Comparison of ENCODE assay signal across 8 mouse cellular contexts in genomic region chr3:31902504-31903330, GRCm38 (mm10). TPM values are rescaled to one million over a fixed set of nuclear protein-coding genes. Genes with fewer than 3 reads are reported as not detected.
DNase-seq lines count a peak whose midpoint lies in the region; ATAC-seq and TF ChIP-seq lines count a peak whose summit lies in the region.

Gene Kcnmb2 (plus strand): TSS chr3:31902507.

- H3K4me3 ChIP-seq in heart, embryonic 10.5 days: peak within 1 kb of the TSS; percentile 48
- no peak within 1 kb of the TSS for H3K4me3 ChIP-seq in heart, adult 2 months
- H3K4me3 ChIP-seq in E14TG2a.4 (replicated peaks; ENCODE audit: low read length): peak within 1 kb of the TSS; percentile 17; the same call in 1 of the 2 replicates
- H3K4me3 ChIP-seq in hindbrain, postnatal 0 days (ENCODE audit: low read length): peak within 1 kb of the TSS; percentile 49
- H3K4me3 ChIP-seq in midbrain, embryonic 11.5 days (ENCODE audit: low read depth, low read length): peak within 1 kb of the TSS; percentile 31

- no peak for TF ChIP-seq POLR2A in heart, adult 2 months (IDR thresholded peaks at IDR 0.05; ENCODE audit: insufficient read depth, low read depth, low read length)

- peak; percentile 86 for ATAC-seq in hindbrain, postnatal 0 days
- ATAC-seq in midbrain, embryonic 11.5 days (ENCODE audit: low FRiP score): peak; percentile 61
- ATAC-seq in megakaryocyte, adult 5-6 weeks (ENCODE audit: poor library complexity, severe bottlenecking): no peak

- TF ChIP-seq EP300 in heart, adult 2 months (IDR thresholded peaks at IDR 0.05; ENCODE audit: insufficient read depth, low read depth, low read length): no peak

- no peaks in the 10 kb centered on the region for H3K36me3 ChIP-seq in heart, embryonic 10.5 days
- H3K36me3 ChIP-seq in heart, adult 2 months (ENCODE audit: control insufficient read depth, insufficient read depth, low read length): no peaks in the 10 kb centered on the region
- H3K36me3 ChIP-seq in E14TG2a.4 (ENCODE audit: insufficient read depth, low read length): no peaks in the 10 kb centered on the region
- H3K36me3 ChIP-seq in hindbrain, postnatal 0 days (ENCODE audit: insufficient read depth, low read length): no peaks in the 10 kb centered on the region
- no peaks in the 10 kb centered on the region for H3K36me3 ChIP-seq in midbrain, embryonic 11.5 days (ENCODE audit: control insufficient read depth, insufficient read depth, low read length)

- H3K79me2 ChIP-seq in heart, adult 2 months (replicated peaks; ENCODE audit: control insufficient read depth, insufficient read depth, low read length): no peaks in the 10 kb centered on the region

- peaks cover 4% of the 10 kb centered on the region; the same call in 1 of the 2 replicates for H3K27me3 ChIP-seq in heart, embryonic 10.5 days (ENCODE audit: insufficient read depth, poor library complexity, severe bottlenecking)
- H3K27me3 ChIP-seq in heart, adult 2 months (ENCODE audit: control insufficient read depth, insufficient read depth, low read length): 0 out of 2 replicates have a peak, but pooled peaks cover 2% of the 10 kb centered on the region
- peaks cover 22% of the 10 kb centered on the region for H3K27me3 ChIP-seq in E14TG2a.4 (ENCODE audit: insufficient read depth, low read length)
- H3K27me3 ChIP-seq in hindbrain, postnatal 0 days (ENCODE audit: insufficient read depth, low read length): no peaks in the 10 kb centered on the region
- peaks cover 5% of the 10 kb centered on the region; the same call in 1 of the 2 replicates for H3K27me3 ChIP-seq in midbrain, embryonic 11.5 days (ENCODE audit: control insufficient read depth, insufficient read depth, low read length)

- peak within 1 kb of the TSS; percentile 81 for H3K4me2 ChIP-seq in hindbrain, postnatal 0 days (ENCODE audit: low read depth, low read length)
- H3K4me2 ChIP-seq in midbrain, embryonic 11.5 days: peak within 1 kb of the TSS; percentile 66

- H3K9me3 ChIP-seq in heart, embryonic 10.5 days: no peaks in the 10 kb centered on the region
- peaks cover 4% of the 10 kb centered on the region; the same call in 1 of the 2 replicates for H3K9me3 ChIP-seq in E14TG2a.4 (ENCODE audit: low read length)
- no peaks in the 10 kb centered on the region for H3K9me3 ChIP-seq in hindbrain, postnatal 0 days (ENCODE audit: low read length)
- H3K9me3 ChIP-seq in midbrain, embryonic 11.5 days (ENCODE audit: control insufficient read depth, low read length): no peaks in the 10 kb centered on the region

- intact Hi-C loops in heart, adult 2 months (cut with DNase I): no loop called here

- H3K4me1 ChIP-seq in heart, embryonic 10.5 days: peaks cover 10% of the 10 kb centered on the region; the same call in 1 of the 2 replicates
- H3K4me1 ChIP-seq in heart, adult 2 months (ENCODE audit: control insufficient read depth, insufficient read depth, low read length): no peaks in the 10 kb centered on the region; the same call in 1 of the 2 replicates
- H3K4me1 ChIP-seq in E14TG2a.4 (replicated peaks; ENCODE audit: low read depth, low read length): peaks cover 29% of the 10 kb centered on the region
- no peaks in the 10 kb centered on the region for H3K4me1 ChIP-seq in hindbrain, postnatal 0 days (ENCODE audit: insufficient read depth, low read length)
- H3K4me1 ChIP-seq in midbrain, embryonic 11.5 days (ENCODE audit: control insufficient read depth, insufficient read depth, low read length): peaks cover 20% of the 10 kb centered on the region

- WGBS in heart, embryonic 10.5 days: 2% methylated on average over 22 of the region's 22 CpGs
- WGBS in heart, adult 2 months: 5% methylated on average over 22 of the region's 22 CpGs
- WGBS in hindbrain, postnatal 0 days: under 1% methylated on average over 22 of the region's 22 CpGs
- under 1% methylated on average over 22 of the region's 22 CpGs for WGBS in midbrain, embryonic 11.5 days

- TF ChIP-seq CTCF in heart, adult 2 months (IDR thresholded peaks at IDR 0.05): no peak
- TF ChIP-seq CTCF in E14TG2a.4 (conservative IDR thresholded peaks at IDR 0.05; ENCODE audit: low read length): no peak
- TF ChIP-seq CTCF in hindbrain, postnatal 0 days (IDR thresholded peaks at IDR 0.05; ENCODE audit: low read depth): no peak

- DNase-seq in heart, embryonic 10.5 days (ENCODE audit: low spot score): no peak
- DNase-seq in heart, adult 2 months: no peak
- peak; percentile 34 for DNase-seq in embryo, embryonic 11 days
- peak; percentile 73 for DNase-seq in hindbrain, postnatal 0 days (ENCODE audit: low spot score)
- peak; percentile 93 for DNase-seq in midbrain, embryonic 11.5 days (ENCODE audit: low spot score, missing footprints)
- no peak for DNase-seq in spleen, postnatal 36 days (ENCODE audit: low spot score in 2 of 2)

- H3K9ac ChIP-seq in heart, adult 2 months (ENCODE audit: low read depth, low read length): no peak within 1 kb of the TSS
- H3K9ac ChIP-seq in hindbrain, postnatal 0 days (replicated peaks; ENCODE audit: low read length): peak within 1 kb of the TSS; percentile 45
- peak within 1 kb of the TSS; percentile 61 for H3K9ac ChIP-seq in midbrain, embryonic 11.5 days (ENCODE audit: low read length)

- 0 out of 2 replicates have a peak within 1 kb of the TSS, but pooled peaks have one; percentile 16 for H3K27ac ChIP-seq in heart, embryonic 10.5 days
- H3K27ac ChIP-seq in heart, adult 2 months: no peak within 1 kb of the TSS
- peak within 1 kb of the TSS; percentile 45; the same call in 1 of the 2 replicates for H3K27ac ChIP-seq in hindbrain, postnatal 0 days
- no peak within 1 kb of the TSS for H3K27ac ChIP-seq in midbrain, embryonic 11.5 days (ENCODE audit: low read depth, low read length)

RNA-seq across cellular contexts. Expression of gene Kcnmb2, which starts in this region (rescaled TPM):
- 0.35 and 0.52 TPM in 2 replicates for polyA plus RNA-seq in heart, embryonic 10.5 days (2016; fragmentation: Nextera tagmentation; extraction: Ambion mirVana)
- not detected for total RNA-seq in heart, adult 2 months (2021)
- polyA plus RNA-seq in heart, adult 2 months (2012; rRNA removed): 0.06 TPM in 1 of 2 replicates, not detected in the other
- 5.5 and 7.3 TPM in 2 replicates for total RNA-seq in hindbrain, postnatal 0 days (2014; rRNA removed)
- polyA plus RNA-seq in hindbrain, postnatal 0 days (2015; fragmentation: Nextera tagmentation; extraction: Ambion mirVana): 10.1 and 10.3 TPM in 2 replicates
- 2.1 and 2.5 TPM in 2 replicates for polyA plus RNA-seq in midbrain, embryonic 11.5 days (2014; fragmentation: Nextera tagmentation; extraction: Ambion mirVana)
- total RNA-seq in megakaryocyte, adult 5-6 weeks (2015): not detected in 2 replicates
- not detected in 2 replicates for total RNA-seq in megakaryocyte, adult 5-6 weeks (2017)

Comparison
In these comparisons a context has a peak if more than half of its experiments do, and no peak if none do; other contexts are left out.
1. H3K27ac ChIP-seq: peak in heart, embryonic 10.5 days (single experiment) and hindbrain, postnatal 0 days (single experiment); none in heart, adult 2 months (single experiment) and midbrain, embryonic 11.5 days (single experiment).
2. DNase-seq: peak in embryo, embryonic 11 days (single experiment), hindbrain, postnatal 0 days (single experiment) and midbrain, embryonic 11.5 days (single experiment); none in heart, embryonic 10.5 days (single experiment), heart, adult 2 months (0 of 2) and spleen, postnatal 36 days (0 of 2).